Mouse (Mus musculus) intestine, embryonic 15.5 days (tissue): ENCODE measurements around the gene Ran. TPM values are rescaled to one million over a fixed set of nuclear protein-coding genes. Genes with fewer than 3 reads are reported as not detected.
A peak's percentile ranks its signal among the peaks of the same experiment; 100 is the strongest.
"Not testable (repeated sequence)": the region's sequence is repeated elsewhere in the genome, so short reads cannot be mapped to it uniquely, and the experiment has no call there.

Experiments
- ATAC-seq: fragments of 200-750 bp; cut with Nextera tagmentation; 2 replicates; pipeline ENCODE4 v1.8.0; 2017; ENCODE audit warnings: moderate TSS enrichment, moderate library complexity
- H3K27ac ChIP-seq: fragments of 300-500 bp; sonication (generic); 2 replicates; pipeline ENCODE4 v1.5.1; 2015; ENCODE audit warnings: mild to moderate bottlenecking, inconsistent platforms
- H3K27me3 ChIP-seq: fragments of 300-500 bp; sonication (generic); replicated peaks from 2 replicates; pipeline ENCODE4 v1.6.1; 2015; ENCODE audit warnings: inconsistent platforms
- H3K36me3 ChIP-seq: fragments of 300-500 bp; sonication (generic); 2 replicates; pipeline ENCODE4 v1.6.1; 2015; ENCODE audit warnings: inconsistent platforms
- H3K4me1 ChIP-seq: fragments of 300-500 bp; sonication (generic); replicated peaks from 2 replicates; pipeline ENCODE4 v1.6.1; 2015; ENCODE audit warnings: inconsistent platforms
- H3K4me2 ChIP-seq: fragments of 300-500 bp; sonication (generic); replicated peaks from 2 replicates; pipeline ENCODE4 v1.6.1; 2015; ENCODE audit warnings: mild to moderate bottlenecking, inconsistent platforms
- H3K4me3 ChIP-seq: fragments of 300-500 bp; sonication (generic); replicated peaks from 2 replicates; pipeline ENCODE4 v1.5.1; 2015; ENCODE audit warnings: inconsistent platforms
- H3K9ac ChIP-seq: fragments of 300-500 bp; sonication (generic); 2 replicates; pipeline ENCODE4 v1.6.1; 2015; ENCODE audit warnings: inconsistent platforms
- H3K9me3 ChIP-seq: fragments of 300-500 bp; sonication (generic); 2 replicates; pipeline ENCODE4 v1.6.1; 2016; ENCODE audit warnings: inconsistent platforms
- WGBS: fragments of 180-500 bp; shearing (Covaris S2); methylation state at CpG from one replicate; pipeline ENCODE4 v1.1.7; 2015; 5-methylcytosine and 5-hydroxymethylcytosine counted together
- polyA plus RNA-seq: library from polyadenylated mRNA; unstranded; fragments of >200 nt; fragmentation: Nextera tagmentation; extraction: Ambion mirVana; gene quantifications from 2 replicates; pipeline ENCODE4 v1.2.1, GENCODE M21; 2015

The Ran gene
- polyA plus RNA-seq, result 527 and 602 TPM in 2 replicates

- H3K27me3 ChIP-seq, result no peaks in the 10 kb centered on the region
- WGBS, result under 1% methylated on average over 97 of the region's 102 CpGs
- peak; percentile 95 for ATAC-seq
- H3K4me3 ChIP-seq, result peak within 1 kb of the TSS; percentile 92
- H3K9ac ChIP-seq, result peak within 1 kb of the TSS; percentile 92
- H3K36me3 ChIP-seq, result no peaks in the 10 kb centered on the region; the same call in 1 of the 2 replicates
- H3K27ac ChIP-seq, result peak within 1 kb of the TSS; percentile 97
- peak within 1 kb of the TSS; percentile 72 for H3K4me2 ChIP-seq
- no peaks in the 10 kb centered on the region for H3K9me3 ChIP-seq
- peaks cover 8% of the 10 kb centered on the region; the same call in 1 of the 2 replicates for H3K4me1 ChIP-seq
Observed at GRCm38 (mm10) chr5:129019497-129020299, at the start of gene Ran. TSS of gene Ran (plus strand) at chr5:129020069.

- H3K4me3 ChIP-seq, result no peak overlapping the region
- no peaks in the 10 kb centered on the region for H3K27me3 ChIP-seq
- WGBS, result 63% methylated on average over 10 of the region's 10 CpGs
- no peaks in the 10 kb centered on the region for H3K9me3 ChIP-seq
- 0 out of 2 replicates have a peak, but pooled peaks have one; percentile 41 for ATAC-seq
- H3K4me1 ChIP-seq, result no peaks in the 10 kb centered on the region
- no peak overlapping the region for H3K9ac ChIP-seq
- no peak overlapping the region for H3K27ac ChIP-seq
- H3K4me2 ChIP-seq, result peak overlapping the region; percentile 40
- H3K36me3 ChIP-seq, result no peaks in the 10 kb centered on the region
Observed at GRCm38 (mm10) chr5:128970878-128971277, 49.0 kb upstream of the Ran start.

- Histone ChIP-seq H3K27me3 (no peaks in the 10 kb centered on the region), H3K9ac (no peak overlapping the region), H3K4me3 (no peak overlapping the region), H3K4me2 (peak overlapping the region; percentile 40), H3K27ac (no peak overlapping the region), H3K9me3 (no peaks in the 10 kb centered on the region), H3K4me1 (no peaks in the 10 kb centered on the region), H3K36me3 (no peaks in the 10 kb centered on the region)
- 16% methylated on average over 14 of the region's 14 CpGs for WGBS
- peak; percentile 78 for ATAC-seq
Observed at GRCm38 (mm10) chr5:128971298-128971697, 48.6 kb upstream of the Ran start.

GRCm38 (mm10) chr5:128976266-128976665, 43.6 kb upstream of the Ran start:
- ATAC-seq, result no peak
- WGBS, result 28% methylated on average over 4 of the region's 4 CpGs
- no peaks in the 10 kb centered on the region for H3K27me3 ChIP-seq

GRCm38 (mm10) chr5:128977466-128977865, 42.4 kb upstream of the Ran start:
- H3K9me3 ChIP-seq, H3K4me2 ChIP-seq, H3K27ac ChIP-seq, H3K4me3 ChIP-seq, H3K4me1 ChIP-seq, H3K9ac ChIP-seq, H3K36me3 ChIP-seq, H3K27me3 ChIP-seq, ATAC-seq: not testable (repeated sequence)
- WGBS, result 65% methylated on average over 1 of the region's 1 CpGs

More at GRCm38 (mm10) chr5:128976266-128976665, 43.6 kb upstream of the Ran start:
- Histone ChIP-seq H3K4me3 (no peak overlapping the region), H3K27ac (no peak overlapping the region), H3K9ac (no peak overlapping the region), H3K36me3 (no peaks in the 10 kb centered on the region), H3K4me1 (no peaks in the 10 kb centered on the region), H3K9me3 (no peaks in the 10 kb centered on the region), H3K4me2 (no peak overlapping the region)

GRCm38 (mm10) chr5:128978957-128979356, 40.9 kb upstream of the Ran start:
- H3K27ac ChIP-seq, result no peak overlapping the region
- no peaks in the 10 kb centered on the region for H3K9me3 ChIP-seq
- H3K4me1 ChIP-seq, result 0 out of 2 replicates have a peak, but pooled peaks cover 2% of the 10 kb centered on the region
- H3K36me3 ChIP-seq, result no peaks in the 10 kb centered on the region
- no peak for ATAC-seq
- no peaks in the 10 kb centered on the region for H3K27me3 ChIP-seq
- no peak overlapping the region for H3K9ac ChIP-seq
- no peak overlapping the region for H3K4me2 ChIP-seq
- 94% methylated on average over 7 of the region's 7 CpGs for WGBS
- no peak overlapping the region for H3K4me3 ChIP-seq

GRCm38 (mm10) chr5:128980857-128981256, 39.0 kb upstream of the Ran start:
- H3K9me3 ChIP-seq, result no peaks in the 10 kb centered on the region
- H3K4me1 ChIP-seq, result 0 out of 2 replicates have a peak, but pooled peaks cover 2% of the 10 kb centered on the region
- no peak overlapping the region for H3K4me2 ChIP-seq
- no peaks in the 10 kb centered on the region; the same call in 1 of the 2 replicates for H3K36me3 ChIP-seq
- H3K27me3 ChIP-seq, result no peaks in the 10 kb centered on the region
- no peak for ATAC-seq
- no peak overlapping the region for H3K4me3 ChIP-seq
- no peak overlapping the region for H3K9ac ChIP-seq
- H3K27ac ChIP-seq, result no peak overlapping the region
- WGBS, result 62% methylated on average over 7 of the region's 7 CpGs

- Histone ChIP-seq H3K27ac (no peak overlapping the region), H3K4me1 (0 out of 2 replicates have a peak, but pooled peaks cover 2% of the 10 kb centered on the region), H3K4me2 (no peak overlapping the region), H3K9me3 (no peaks in the 10 kb centered on the region), H3K9ac (no peak overlapping the region), H3K4me3 (no peak overlapping the region), H3K27me3 (no peaks in the 10 kb centered on the region), H3K36me3 (no peaks in the 10 kb centered on the region; the same call in 1 of the 2 replicates)
- peak; percentile 71 for ATAC-seq
- 23% methylated on average over 12 of the region's 12 CpGs for WGBS
Observed at GRCm38 (mm10) chr5:128981607-128982006, 38.3 kb upstream of the Ran start.

- no peaks in the 10 kb centered on the region; the same call in 1 of the 2 replicates for H3K36me3 ChIP-seq
- H3K9me3 ChIP-seq, result no peaks in the 10 kb centered on the region
- H3K9ac ChIP-seq, result no peak overlapping the region
- 0 out of 2 replicates have a peak, but pooled peaks cover 2% of the 10 kb centered on the region for H3K4me1 ChIP-seq
- 86% methylated on average over 6 of the region's 6 CpGs for WGBS
- no peak overlapping the region for H3K27ac ChIP-seq
- no peak overlapping the region for H3K4me2 ChIP-seq
- H3K27me3 ChIP-seq, result no peaks in the 10 kb centered on the region
- ATAC-seq, result no peak
- H3K4me3 ChIP-seq, result no peak overlapping the region
Observed at GRCm38 (mm10) chr5:128984536-128984935, 35.3 kb upstream of the Ran start.

- Histone ChIP-seq H3K4me3 (no peak overlapping the region), H3K4me2 (no peak overlapping the region), H3K4me1 (0 out of 2 replicates have a peak, but pooled peaks cover 2% of the 10 kb centered on the region), H3K9ac (no peak overlapping the region), H3K27ac (no peak overlapping the region), H3K9me3 (no peaks in the 10 kb centered on the region), H3K36me3 (peaks cover 4% of the 10 kb centered on the region; the same call in 1 of the 2 replicates), H3K27me3 (no peaks in the 10 kb centered on the region)
- 94% methylated on average over 13 of the region's 13 CpGs for WGBS
- no peak for ATAC-seq
Observed at GRCm38 (mm10) chr5:128985946-128986345, 33.9 kb upstream of the Ran start.

- Histone ChIP-seq H3K4me2 (no peak overlapping the region), H3K27ac (no peak overlapping the region), H3K36me3 (peaks cover 9% of the 10 kb centered on the region; the same call in 1 of the 2 replicates), H3K9me3 (no peaks in the 10 kb centered on the region), H3K9ac (no peak overlapping the region), H3K4me3 (no peak overlapping the region), H3K4me1 (no peaks in the 10 kb centered on the region), H3K27me3 (no peaks in the 10 kb centered on the region)
- WGBS, result 79% methylated on average over 19 of the region's 19 CpGs
- no peak for ATAC-seq
Observed at GRCm38 (mm10) chr5:128987141-128987954, 32.5 kb upstream of the Ran start.
